Mouse (Mus musculus): Measurements from ENCODE around the gene Folr2. TPM values are rescaled to one million over a fixed set of nuclear protein-coding genes. Genes with fewer than 3 reads are reported as not detected.
A peak's percentile ranks its signal among the peaks of the same experiment; 100 is the strongest.

Folr2 gene
- polyA plus RNA-seq, 1 experiment from 2014 or later: 1.5 TPM

DNA sequence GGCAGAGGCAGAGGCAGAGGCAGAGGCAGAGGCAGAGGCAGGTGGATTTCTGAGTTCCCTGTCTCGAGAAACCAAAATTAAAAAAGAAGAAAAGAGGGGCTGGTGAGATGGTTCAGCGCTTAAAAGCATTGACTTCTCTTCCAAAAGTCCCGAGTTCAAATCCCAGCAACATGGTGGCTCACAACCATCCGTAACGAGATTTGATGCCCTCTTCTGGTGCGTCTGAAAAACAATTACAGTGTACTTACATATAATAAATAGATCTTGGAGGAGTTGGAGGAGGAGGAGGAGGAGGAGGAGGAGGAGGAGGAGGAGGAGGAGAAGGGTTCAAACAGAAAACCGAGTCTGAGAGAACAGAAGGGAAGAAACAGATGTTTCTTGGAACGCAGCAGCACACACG lies 38.7 kb upstream of the Folr2 start:
- WGBS: 39% methylated on average over 9 of the region's 9 CpGs
- Histone ChIP-seq H3K4me2 (peak overlapping the region; percentile 30; the same call in 1 of the 2 replicates), H3K27ac (ENCODE audit: low read depth, low read length) (no peak overlapping the region; the same call in 1 of the 2 replicates), H3K36me3 (ENCODE audit: control insufficient read depth, insufficient read depth, low read length) (no peaks in the 10 kb centered on the region), H3K27me3 (ENCODE audit: control insufficient read depth, insufficient read depth, low read length) (no peaks in the 10 kb centered on the region; the same call in 1 of the 2 replicates), H3K4me1 (ENCODE audit: control insufficient read depth, insufficient read depth, low read length) (peaks cover 3% of the 10 kb centered on the region; the same call in 1 of the 2 replicates), H3K4me3 (ENCODE audit: low read depth, low read length) (peak overlapping the region; percentile 45), H3K9ac (ENCODE audit: low read length) (peak overlapping the region; percentile 59; the same call in 1 of the 2 replicates), H3K9me3 (ENCODE audit: control insufficient read depth, low read length) (no peaks in the 10 kb centered on the region)
- ATAC-seq (ENCODE audit: low FRiP score): no peak; the same call in 1 of the 2 replicates
- no peak for DNase-seq (ENCODE audit: low spot score, missing footprints)

GRCm38 (mm10) chr7:101888460-101888859 lies 31.5 kb upstream of the Folr2 start:
- Histone ChIP-seq H3K4me1 (ENCODE audit: control insufficient read depth, insufficient read depth, low read length) (no peaks in the 10 kb centered on the region), H3K36me3 (ENCODE audit: control insufficient read depth, insufficient read depth, low read length) (no peaks in the 10 kb centered on the region), H3K4me3 (ENCODE audit: low read depth, low read length) (no peak overlapping the region), H3K9me3 (ENCODE audit: control insufficient read depth, low read length) (no peaks in the 10 kb centered on the region), H3K27ac (ENCODE audit: low read depth, low read length) (no peak overlapping the region), H3K9ac (ENCODE audit: low read length) (no peak overlapping the region), H3K4me2 (no peak overlapping the region), H3K27me3 (ENCODE audit: control insufficient read depth, insufficient read depth, low read length) (no peaks in the 10 kb centered on the region; the same call in 1 of the 2 replicates)
- WGBS: 81% methylated on average over 4 of the region's 4 CpGs
- ATAC-seq (ENCODE audit: low FRiP score) (no peak), DNase-seq (ENCODE audit: low spot score, missing footprints) (no peak)

GRCm38 (mm10) chr7:101886274-101886673 lies 29.3 kb upstream of the Folr2 start:
- Histone ChIP-seq H3K4me1 (ENCODE audit: control insufficient read depth, insufficient read depth, low read length) (no peaks in the 10 kb centered on the region), H3K9me3 (ENCODE audit: control insufficient read depth, low read length) (no peaks in the 10 kb centered on the region), H3K4me3 (ENCODE audit: low read depth, low read length) (no peak overlapping the region), H3K9ac (ENCODE audit: low read length) (no peak overlapping the region), H3K36me3 (ENCODE audit: control insufficient read depth, insufficient read depth, low read length) (no peaks in the 10 kb centered on the region), H3K27ac (ENCODE audit: low read depth, low read length) (no peak overlapping the region), H3K27me3 (ENCODE audit: control insufficient read depth, insufficient read depth, low read length) (no peaks in the 10 kb centered on the region), H3K4me2 (no peak overlapping the region)
- WGBS: 86% methylated on average over 6 of the region's 6 CpGs
- no peak for DNase-seq (ENCODE audit: low spot score, missing footprints)
- ATAC-seq (ENCODE audit: low FRiP score): no peak

DNA sequence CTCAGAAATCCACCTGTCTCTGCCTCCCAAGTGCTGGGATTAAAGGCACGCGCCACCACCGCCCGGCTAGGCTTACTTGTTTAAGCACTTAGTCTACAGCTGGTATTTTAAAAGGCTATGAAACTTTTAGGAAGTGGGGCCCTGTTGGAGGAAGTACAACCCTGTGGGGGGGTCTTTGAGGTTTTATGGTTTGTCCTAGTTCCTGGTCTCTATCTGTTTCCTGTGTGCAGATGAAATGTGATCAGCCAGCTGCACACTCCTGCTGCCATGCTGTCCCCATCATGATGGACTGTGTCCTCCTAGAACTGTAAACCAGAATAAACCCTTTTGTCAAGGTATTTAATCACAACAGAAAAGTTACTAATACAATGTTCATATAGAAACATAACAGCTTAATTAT lies 27.2 kb upstream of the Folr2 start:
- no peak for DNase-seq (ENCODE audit: low spot score, missing footprints)
- no peaks in the 10 kb centered on the region for H3K4me1 ChIP-seq (ENCODE audit: control insufficient read depth, insufficient read depth, low read length)
- no peaks in the 10 kb centered on the region for H3K9me3 ChIP-seq (ENCODE audit: control insufficient read depth, low read length)
- no peaks in the 10 kb centered on the region for H3K27me3 ChIP-seq (ENCODE audit: control insufficient read depth, insufficient read depth, low read length)
- H3K4me3 ChIP-seq (ENCODE audit: low read depth, low read length): no peak overlapping the region
- no peaks in the 10 kb centered on the region for H3K36me3 ChIP-seq (ENCODE audit: control insufficient read depth, insufficient read depth, low read length)
- WGBS: 86% methylated on average over 4 of the region's 4 CpGs
- no peak overlapping the region for H3K27ac ChIP-seq (ENCODE audit: low read depth, low read length)
- H3K4me2 ChIP-seq: no peak overlapping the region
- ATAC-seq (ENCODE audit: low FRiP score): no peak
- H3K9ac ChIP-seq (ENCODE audit: low read length): no peak overlapping the region

GRCm38 (mm10) chr7:101882413-101883154 lies 25.6 kb upstream of the Folr2 start:
- ATAC-seq (ENCODE audit: low FRiP score) (no peak), DNase-seq (ENCODE audit: low spot score, missing footprints) (no peak)
- Histone ChIP-seq H3K4me3 (ENCODE audit: low read depth, low read length) (no peak overlapping the region), H3K4me2 (no peak overlapping the region), H3K9ac (ENCODE audit: low read length) (no peak overlapping the region), H3K4me1 (ENCODE audit: control insufficient read depth, insufficient read depth, low read length) (no peaks in the 10 kb centered on the region), H3K27me3 (ENCODE audit: control insufficient read depth, insufficient read depth, low read length) (no peaks in the 10 kb centered on the region), H3K27ac (ENCODE audit: low read depth, low read length) (no peak overlapping the region), H3K9me3 (ENCODE audit: control insufficient read depth, low read length) (no peaks in the 10 kb centered on the region), H3K36me3 (ENCODE audit: control insufficient read depth, insufficient read depth, low read length) (no peaks in the 10 kb centered on the region)
- 73% methylated on average over 9 of the region's 9 CpGs for WGBS

DNA sequence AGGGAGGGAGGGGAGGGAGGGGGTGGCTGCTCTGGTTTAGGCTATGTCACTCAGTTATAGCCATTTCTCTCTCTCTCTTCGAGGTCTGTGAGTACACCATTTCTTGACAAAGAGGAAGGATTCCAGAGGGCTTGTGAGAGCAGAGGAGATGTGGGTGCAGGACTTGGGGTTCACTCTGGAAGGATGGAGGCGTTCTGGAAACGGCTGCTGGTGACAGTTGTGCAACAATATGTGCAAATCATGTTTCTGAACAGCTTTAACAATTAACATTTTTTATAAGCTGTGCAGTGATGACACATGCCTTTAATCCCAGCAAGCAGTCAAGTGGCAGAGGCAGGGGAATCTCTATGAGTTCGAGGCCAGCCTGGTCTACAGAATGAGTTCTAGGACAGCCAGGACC lies 23.9 kb upstream of the Folr2 start:
- no peak for DNase-seq (ENCODE audit: low spot score, missing footprints)
- Histone ChIP-seq H3K9me3 (ENCODE audit: control insufficient read depth, low read length) (no peaks in the 10 kb centered on the region), H3K4me1 (ENCODE audit: control insufficient read depth, insufficient read depth, low read length) (no peaks in the 10 kb centered on the region), H3K4me3 (ENCODE audit: low read depth, low read length) (no peak overlapping the region), H3K27me3 (ENCODE audit: control insufficient read depth, insufficient read depth, low read length) (no peaks in the 10 kb centered on the region), H3K27ac (ENCODE audit: low read depth, low read length) (no peak overlapping the region), H3K9ac (ENCODE audit: low read length) (no peak overlapping the region), H3K36me3 (ENCODE audit: control insufficient read depth, insufficient read depth, low read length) (no peaks in the 10 kb centered on the region), H3K4me2 (no peak overlapping the region)
- no peak for ATAC-seq (ENCODE audit: low FRiP score)
- WGBS: 76% methylated on average over 4 of the region's 4 CpGs

- no peak overlapping the region for H3K4me2 ChIP-seq
- H3K27me3 ChIP-seq (ENCODE audit: control insufficient read depth, insufficient read depth, low read length): no peaks in the 10 kb centered on the region
- no peak overlapping the region for H3K4me3 ChIP-seq (ENCODE audit: low read depth, low read length)
- whole genome bisulfite sequencing: 85% methylated on average over 1 of the region's 1 CpGs
- H3K27ac ChIP-seq (ENCODE audit: low read depth, low read length): no peak overlapping the region
- ATAC-seq (ENCODE audit: low FRiP score) (no peak), DNase-seq (ENCODE audit: low spot score, missing footprints) (no peak)
- no peaks in the 10 kb centered on the region for H3K36me3 ChIP-seq (ENCODE audit: control insufficient read depth, insufficient read depth, low read length)
- H3K9me3 ChIP-seq (ENCODE audit: control insufficient read depth, low read length): no peaks in the 10 kb centered on the region
- no peak overlapping the region for H3K9ac ChIP-seq (ENCODE audit: low read length)
- H3K4me1 ChIP-seq (ENCODE audit: control insufficient read depth, insufficient read depth, low read length): no peaks in the 10 kb centered on the region
Observed at GRCm38 (mm10) chr7:101875978-101876377, 19.0 kb upstream of the Folr2 start.

DNA sequence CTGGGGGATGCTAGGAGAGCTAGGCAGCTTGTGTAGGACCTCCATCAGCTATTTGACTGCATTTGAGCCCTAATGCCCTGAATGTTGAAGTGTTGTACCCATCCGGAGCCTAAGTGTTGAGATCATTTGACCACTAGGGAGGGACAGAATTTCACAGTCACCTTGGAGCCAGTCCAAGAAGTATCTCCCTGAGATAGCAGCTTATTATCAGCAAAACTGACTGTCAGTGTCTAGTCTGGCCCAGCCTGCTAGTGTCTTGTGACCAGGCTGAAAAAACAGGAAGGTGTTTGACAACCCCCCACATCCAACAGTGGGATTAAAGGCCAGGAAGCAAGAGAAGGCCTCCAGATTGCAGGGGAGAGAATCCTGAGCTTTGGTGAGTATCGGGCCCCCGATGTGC lies 14.3 kb upstream of the Folr2 start:
- H3K27me3 ChIP-seq (ENCODE audit: control insufficient read depth, insufficient read depth, low read length): no peaks in the 10 kb centered on the region
- H3K27ac ChIP-seq (ENCODE audit: low read depth, low read length): no peak overlapping the region
- no peak overlapping the region for H3K9ac ChIP-seq (ENCODE audit: low read length)
- WGBS: 88% methylated on average over 3 of the region's 3 CpGs
- DNase-seq (ENCODE audit: low spot score, missing footprints) (no peak), ATAC-seq (ENCODE audit: low FRiP score) (no peak)
- no peaks in the 10 kb centered on the region for H3K9me3 ChIP-seq (ENCODE audit: control insufficient read depth, low read length)
- peaks cover 9% of the 10 kb centered on the region; the same call in 1 of the 2 replicates for H3K4me1 ChIP-seq (ENCODE audit: control insufficient read depth, insufficient read depth, low read length)
- H3K4me3 ChIP-seq (ENCODE audit: low read depth, low read length): no peak overlapping the region
- no peaks in the 10 kb centered on the region for H3K36me3 ChIP-seq (ENCODE audit: control insufficient read depth, insufficient read depth, low read length)
- H3K4me2 ChIP-seq: no peak overlapping the region

GRCm38 (mm10) chr7:101870629-101871028 lies 13.6 kb upstream of the Folr2 start, which contains the start of gene Folr1:
Gene Folr1 (minus strand): TSS chr7:101870788.
- Histone ChIP-seq H3K27ac (ENCODE audit: low read depth, low read length) (no peak within 1 kb of the TSS), H3K9ac (ENCODE audit: low read length) (no peak within 1 kb of the TSS), H3K9me3 (ENCODE audit: control insufficient read depth, low read length) (no peaks in the 10 kb centered on the region), H3K27me3 (ENCODE audit: control insufficient read depth, insufficient read depth, low read length) (no peaks in the 10 kb centered on the region), H3K36me3 (ENCODE audit: control insufficient read depth, insufficient read depth, low read length) (no peaks in the 10 kb centered on the region), H3K4me3 (ENCODE audit: low read depth, low read length) (no peak within 1 kb of the TSS), H3K4me1 (ENCODE audit: control insufficient read depth, insufficient read depth, low read length) (peaks cover 9% of the 10 kb centered on the region; the same call in 1 of the 2 replicates), H3K4me2 (no peak within 1 kb of the TSS)
- 85% methylated on average over 2 of the region's 2 CpGs for WGBS
- DNase-seq (ENCODE audit: low spot score, missing footprints) (no peak), ATAC-seq (ENCODE audit: low FRiP score) (no peak)
